Mouse (Mus musculus): ENCODE results near the gene Acsl5.

DNA sequence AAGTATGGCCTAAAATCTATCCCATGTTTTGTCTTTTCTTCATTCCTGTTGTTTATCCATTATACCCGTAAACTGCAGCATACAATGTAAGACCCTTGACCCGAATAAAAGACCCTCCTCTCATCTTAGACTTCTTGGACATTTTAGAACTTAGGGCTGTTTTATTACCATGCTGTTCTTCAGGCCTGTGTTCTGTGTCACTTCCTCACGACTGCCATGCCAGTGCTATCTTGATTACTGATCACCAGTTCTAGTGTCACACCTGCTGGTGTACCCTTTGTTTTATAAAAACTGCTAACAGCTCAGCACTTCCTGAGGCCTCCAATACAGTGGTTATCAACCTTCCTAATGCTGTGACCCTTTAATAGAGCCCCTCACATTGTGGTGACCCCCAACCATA, 43.8 kb downstream of the Acsl5 start:
- TF ChIP-seq CTCF (IDR thresholded peaks at IDR 0.05; ENCODE audit: control insufficient read depth, insufficient read depth, insufficient read length) (no peak), USF1 (IDR thresholded peaks at IDR 0.05; ENCODE audit: low read depth) (no peak), FOSL1 (IDR thresholded peaks at IDR 0.05; ENCODE audit: insufficient read depth, low read length, poor library complexity, severe bottlenecking) (no peak), MAX (IDR thresholded peaks at IDR 0.05) (no peak), CEBPB (IDR thresholded peaks at IDR 0.05; ENCODE audit: low read depth) (no peak), MYOG (IDR thresholded peaks at IDR 0.05; ENCODE audit: control insufficient read depth, extremely low read depth, insufficient read length) (no peak), MYOD1 (IDR thresholded peaks at IDR 0.05; ENCODE audit: control insufficient read depth, insufficient read length, low read depth) (no peak)
